Mouse (Mus musculus) adipocyte (in vitro differentiated cells): ENCODE measurements at regions not wholly inside any gene's neighbourhood (a gene's known extent, or its start where the extent isn't known, plus 50 kb on each side); places are given as distances from the start of the nearest gene placed in this dataset.
"Not testable (repeated sequence)": the region's sequence is repeated elsewhere in the genome, so short reads cannot be mapped to it uniquely, and the experiment has no call there.

Source experiments
- DNase-seq: peaks from one replicate; pipeline ENCODE4 v3.0.0-alpha.2; 2016; ENCODE audit warnings: low spot score

DNA sequence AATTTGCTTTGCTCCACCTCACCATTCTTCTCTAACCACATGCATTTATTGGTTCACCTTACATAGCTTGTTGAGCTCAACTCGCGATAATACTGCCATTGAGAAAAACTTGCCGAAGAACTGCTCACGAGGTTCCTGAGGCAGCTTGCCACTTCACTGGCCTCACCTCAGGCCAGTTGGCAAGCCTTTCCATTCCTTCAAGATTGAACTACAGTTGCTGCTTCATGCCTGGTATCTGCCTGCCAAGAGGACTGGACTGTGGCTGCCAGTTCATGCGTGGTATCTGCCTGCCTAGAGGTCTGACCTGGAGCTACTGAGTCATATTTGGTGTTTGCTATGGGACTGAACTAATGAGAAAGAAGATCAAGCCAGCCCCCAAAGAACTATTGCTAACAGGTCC, 420.9 kb downstream of the 1190002N15Rik start:
- peak; percentile 59 for DNase-seq

DNA sequence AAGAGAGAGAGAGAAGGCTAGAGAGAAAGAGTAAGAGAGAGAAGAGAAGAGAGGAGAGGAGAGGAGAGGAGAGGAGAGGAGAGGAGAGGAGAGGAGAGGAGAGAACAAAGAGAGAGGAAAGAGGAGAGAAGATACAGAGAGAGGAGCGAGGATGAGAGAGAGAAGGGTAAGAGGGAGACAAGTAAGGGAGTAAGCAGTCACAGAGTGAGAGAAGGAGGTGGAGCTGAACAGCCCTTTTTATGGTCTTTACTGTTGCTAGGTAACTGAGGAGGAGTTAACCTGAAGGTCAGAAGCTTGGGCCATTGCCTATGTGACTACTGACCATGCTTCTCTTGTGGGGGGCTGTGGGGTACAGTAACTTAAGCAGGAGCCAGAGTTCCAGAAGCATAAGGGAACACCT, 430.2 kb downstream of the 1190002N15Rik start:
- not testable (repeated sequence) for DNase-seq

- DNase-seq: no peak
Observed at GRCm38 (mm10) chr9:94104669-94105068, 433.2 kb downstream of the 1190002N15Rik start.

- no peak for DNase-seq
Observed at GRCm38 (mm10) chr9:94101958-94102357, 435.9 kb downstream of the 1190002N15Rik start.

DNA sequence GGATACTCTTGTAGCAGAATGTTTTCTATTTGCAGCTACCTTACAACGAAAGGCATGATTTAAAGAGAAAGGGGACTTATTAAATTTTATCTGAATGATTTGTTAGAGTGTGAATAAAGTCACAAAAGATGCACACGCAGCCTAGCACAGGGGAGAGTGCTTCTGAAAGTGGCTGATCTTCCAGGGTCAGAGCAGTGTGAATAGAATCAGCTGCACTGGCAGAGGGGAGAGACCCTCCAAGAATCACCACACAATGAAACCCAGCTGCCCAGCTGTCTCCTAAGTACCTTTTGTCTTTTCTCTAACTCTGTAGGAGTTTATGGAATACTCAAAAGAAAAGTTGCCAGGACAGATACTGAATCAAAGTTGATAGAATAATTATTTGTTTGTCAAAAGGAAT, 443.1 kb downstream of the 1190002N15Rik start:
- no peak for DNase-seq

- DNase-seq: peak; percentile 7
Observed at GRCm38 (mm10) chr9:94091658-94092225, 446.1 kb downstream of the 1190002N15Rik start.

GRCm38 (mm10) chr9:94089759-94090158, 448.1 kb downstream of the 1190002N15Rik start:
- DNase-seq: no peak

DNA sequence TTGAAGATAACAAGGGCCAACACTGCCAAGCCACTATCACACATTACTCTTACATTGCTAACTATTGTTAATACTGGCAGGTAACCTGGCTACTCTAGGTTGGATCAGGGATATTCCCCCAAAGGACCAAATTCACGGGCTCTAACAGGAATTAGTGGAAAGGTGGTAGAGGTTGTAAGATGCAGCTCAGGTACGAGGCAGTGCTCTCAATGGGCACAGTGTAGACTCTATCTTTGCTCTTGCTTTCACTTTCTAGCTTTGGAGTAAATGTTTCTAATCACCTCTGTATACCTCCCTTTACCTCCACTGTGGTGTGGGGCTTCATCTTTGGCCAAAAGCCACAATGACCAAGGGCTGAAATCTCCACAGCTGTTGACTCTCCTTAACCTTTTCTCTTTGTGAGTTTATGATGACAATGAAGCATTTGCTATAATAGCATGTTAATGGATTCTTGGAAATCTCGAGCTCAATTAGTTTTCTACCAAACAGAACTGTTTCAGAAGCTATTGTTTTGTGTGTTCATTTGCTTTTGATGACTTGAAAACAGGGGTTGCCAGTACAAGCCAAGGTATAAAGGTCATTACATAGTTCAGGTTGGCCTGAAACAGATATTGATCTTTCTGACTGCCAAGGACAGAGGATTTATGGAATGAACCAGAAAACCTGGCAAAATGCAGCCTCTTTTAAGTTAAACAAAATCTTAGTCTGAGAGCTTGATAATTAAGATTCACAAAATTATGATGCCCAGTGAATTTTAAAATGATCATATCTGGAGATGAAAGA, 454.1 kb downstream of the 1190002N15Rik start:
- DNase-seq: no peak

DNA sequence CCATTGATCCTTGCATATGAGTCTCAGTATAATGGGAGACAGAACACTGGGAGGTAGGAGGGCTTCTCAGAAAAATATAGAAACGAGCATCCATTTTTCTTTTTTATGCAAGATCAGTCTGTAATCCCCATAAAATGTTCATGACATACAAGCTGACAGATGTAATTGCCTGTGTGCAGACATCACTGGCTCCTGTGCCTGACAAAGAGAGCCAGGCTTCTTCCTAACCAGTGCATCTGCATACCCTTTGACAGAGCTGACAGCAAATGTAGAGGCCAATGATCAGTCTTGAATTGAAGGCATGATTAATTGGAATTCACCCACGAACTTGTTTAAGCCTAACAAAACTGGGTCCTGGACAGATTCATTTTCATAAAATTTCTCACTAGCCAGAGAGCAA, 463.0 kb downstream of the 1190002N15Rik start:
- DNase-seq: no peak

DNA sequence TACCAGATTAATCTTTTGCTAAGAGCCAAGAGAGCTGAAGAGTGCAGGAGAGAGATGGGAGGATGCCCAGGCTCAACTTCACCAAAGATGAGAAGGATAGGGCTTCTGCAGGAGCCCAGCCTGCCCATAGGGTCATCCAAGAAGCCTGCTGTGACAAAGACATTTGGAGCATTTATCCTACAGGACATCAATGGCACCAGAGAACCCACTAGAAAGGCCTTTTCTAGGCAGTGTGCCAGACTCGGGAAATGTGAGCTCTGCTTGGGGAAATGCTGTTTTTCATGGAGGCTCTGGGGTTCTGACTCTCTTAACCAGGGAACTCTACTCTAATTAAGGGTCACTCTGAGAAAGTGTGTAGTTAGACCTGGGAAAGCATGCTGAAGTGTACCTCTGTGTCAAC, 470.8 kb downstream of the 1190002N15Rik start:
- peak; percentile 6 for DNase-seq

DNA sequence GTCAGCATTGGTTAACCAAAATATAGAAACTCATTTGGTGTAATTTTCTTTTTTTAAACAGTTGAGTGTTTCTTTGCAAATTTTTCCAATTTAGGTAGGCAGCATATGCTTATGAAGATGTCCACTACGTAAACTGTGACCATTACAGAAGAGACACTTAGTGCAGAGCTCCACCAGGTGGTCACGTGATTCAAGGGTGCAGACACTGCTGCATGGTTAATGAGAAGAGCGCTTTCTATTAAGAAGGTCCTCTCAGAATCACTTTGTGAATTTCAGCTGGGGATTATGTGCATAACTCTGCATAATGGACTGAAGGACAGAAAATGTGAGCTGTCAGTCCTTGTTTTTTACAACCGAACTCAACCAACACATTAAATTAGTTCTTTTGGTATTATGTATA, 484.7 kb downstream of the 1190002N15Rik start:
- DNase-seq: no peak

GRCm38 (mm10) chr9:94047845-94048244, 490.0 kb downstream of the 1190002N15Rik start:
- no peak for DNase-seq

DNA sequence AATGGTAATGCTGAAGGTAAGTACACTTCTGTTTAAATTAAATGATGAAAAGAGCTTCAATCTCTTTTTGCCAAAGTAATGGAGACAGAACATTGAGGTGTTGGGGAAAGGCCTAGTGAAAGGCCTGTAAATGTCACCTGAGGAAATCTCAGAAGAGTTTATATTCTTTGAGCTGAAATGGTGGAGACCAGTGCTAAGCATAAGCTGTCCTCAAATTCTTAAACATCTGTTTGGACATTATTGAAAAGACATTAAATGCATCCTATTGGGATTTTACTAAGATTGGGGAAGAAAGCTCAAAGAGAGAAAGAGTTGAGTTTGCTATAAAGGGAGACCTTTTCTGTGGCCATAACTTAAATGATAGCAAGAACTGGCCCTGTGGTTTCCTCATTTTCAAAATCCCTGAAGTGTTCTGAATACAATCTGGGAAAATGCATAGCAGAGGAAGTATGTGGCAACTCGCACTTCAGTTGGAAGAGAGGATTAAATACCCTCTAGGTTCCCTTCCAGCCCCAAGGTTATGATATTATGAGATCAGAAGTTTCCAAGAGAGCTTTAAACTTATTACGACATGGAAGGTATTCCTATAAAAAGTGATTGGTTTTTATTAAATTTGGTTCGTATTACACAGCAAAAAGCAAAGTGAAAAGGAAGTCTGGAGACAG, 492.3 kb downstream of the 1190002N15Rik start:
- no peak for DNase-seq

GRCm38 (mm10) chr9:94023761-94024160, 514.1 kb downstream of the 1190002N15Rik start:
- DNase-seq: no peak

DNA sequence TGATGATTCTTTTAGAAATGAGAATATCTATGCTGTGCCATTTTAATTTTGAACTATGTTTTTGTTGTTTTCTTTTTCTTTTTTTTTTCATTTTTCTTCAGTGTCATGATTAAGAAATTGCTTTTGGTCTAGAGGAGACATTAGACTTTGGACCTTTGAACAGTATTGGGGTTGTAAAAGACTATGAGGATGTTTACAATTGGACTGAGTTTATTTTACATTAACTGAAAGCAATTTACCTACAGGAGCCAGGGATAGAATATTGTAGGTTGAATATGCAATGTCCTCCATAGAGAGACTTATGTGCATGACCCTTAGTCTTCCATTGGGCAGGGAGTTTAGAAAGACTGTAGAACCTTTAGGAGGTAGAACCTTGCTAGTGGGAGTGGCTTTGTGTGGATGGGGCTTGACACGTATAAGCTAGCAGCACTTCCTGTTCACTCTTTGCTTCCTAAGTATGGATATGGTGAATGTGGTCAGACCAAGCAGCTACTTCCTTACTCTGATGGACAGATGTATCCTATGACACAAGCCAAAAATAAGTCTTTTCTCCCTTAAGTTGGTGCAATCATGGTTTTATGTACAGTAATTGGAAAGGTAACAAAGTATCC, 516.5 kb downstream of the 1190002N15Rik start:
- no peak for DNase-seq

DNA sequence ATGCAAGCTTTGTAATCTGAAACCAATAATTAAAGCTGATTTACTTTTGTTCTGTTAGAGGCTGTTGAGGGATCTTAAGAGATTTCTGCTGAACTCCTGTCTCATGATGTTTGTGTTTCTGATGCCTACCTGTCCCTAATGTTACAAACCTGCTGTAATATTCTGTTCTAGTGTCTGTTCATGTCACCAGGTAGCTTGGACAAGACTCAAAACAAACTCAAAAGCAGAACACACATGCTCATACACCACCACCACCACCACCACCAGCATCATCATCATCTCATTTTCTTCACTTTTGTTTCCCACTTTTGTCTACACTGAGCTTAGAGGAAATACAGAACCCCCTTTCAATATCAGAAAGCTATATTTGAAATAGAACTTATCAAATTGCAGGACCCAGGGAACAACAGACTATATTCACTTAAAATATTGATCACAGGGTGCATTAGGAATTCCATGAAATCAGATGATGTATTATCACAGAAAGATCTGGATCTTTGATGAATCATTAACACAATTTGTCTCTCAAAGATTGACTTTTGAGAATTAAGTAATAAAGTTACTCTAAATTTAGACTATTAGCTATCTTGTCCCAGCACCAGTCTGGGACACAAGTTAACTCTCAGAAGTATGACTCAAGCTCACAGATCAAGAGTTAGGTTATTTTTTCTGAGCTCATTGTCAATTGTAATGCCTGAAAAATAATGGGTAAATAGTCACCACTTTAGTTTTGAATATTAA, 521.0 kb downstream of the 1190002N15Rik start:
- DNase-seq: no peak

GRCm38 (mm10) chr9:93992216-93992615, 545.7 kb downstream of the 1190002N15Rik start:
- no peak for DNase-seq

- DNase-seq: no peak
Observed at GRCm38 (mm10) chr9:93991141-93991540, 546.7 kb downstream of the 1190002N15Rik start.

- DNase-seq: no peak
Observed at GRCm38 (mm10) chr9:93981136-93981535, 556.7 kb downstream of the 1190002N15Rik start.

DNA sequence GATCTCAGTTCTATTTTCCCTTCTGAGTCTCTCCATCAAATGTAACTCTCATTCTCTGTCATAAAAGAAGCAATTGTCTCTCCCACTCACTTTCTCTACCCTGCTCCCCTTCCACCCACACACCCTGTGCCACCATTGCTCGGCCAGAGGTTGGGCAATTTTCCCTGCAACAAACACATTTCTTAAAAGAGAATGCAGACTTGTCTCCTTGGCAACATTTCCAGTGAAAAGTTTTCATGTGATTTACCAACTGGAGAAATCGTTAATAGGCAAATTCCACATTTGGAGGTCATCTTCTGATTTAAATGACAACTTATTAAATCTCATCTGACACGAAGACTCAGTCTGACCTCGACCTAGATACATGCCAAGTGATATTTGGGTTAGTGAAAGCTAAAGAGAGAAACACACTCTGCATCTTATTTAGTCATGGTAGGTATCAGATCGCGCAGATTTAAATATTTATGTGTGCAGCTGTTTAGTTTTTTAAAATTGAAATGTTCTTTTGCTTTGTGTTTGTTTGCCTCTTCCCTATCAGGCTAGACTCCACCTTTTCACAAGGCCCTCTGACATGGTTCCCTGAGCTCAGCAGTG, 568.1 kb downstream of the 1190002N15Rik start:
- DNase-seq: peak; percentile 61

GRCm38 (mm10) chr9:93969118-93969517, 568.8 kb downstream of the 1190002N15Rik start:
- no peak for DNase-seq
